Mouse (Mus musculus) layer of hippocampus, adult 8-10 months (tissue): ENCODE measurements around the gene Rsad1. TPM values are rescaled to one million over a fixed set of nuclear protein-coding genes. Genes with fewer than 3 reads are reported as not detected.
A peak's percentile ranks its signal among the peaks of the same experiment; 100 is the strongest.

Experiments used
- DNase-seq, 2 experiments: peaks; one replicate each; pipeline ENCODE4 v3.0.0; 2022; ENCODE audit warnings: low spot score in 2 of 2
- total RNA-seq, 4 experiments: library from RNA; stranded (reverse); gene quantifications; 2 replicates each; pipeline ENCODE4 v1.2.4; 2022

Gene Rsad1
- total RNA-seq, result 10 to 100 TPM; 12.3 to 14.5 (median 12.6) TPM

GRCm38 (mm10) chr11:94548888-94549690, at the start of gene Rsad1:
Gene Rsad1 (minus strand): TSS chr11:94549255.
- peak; percentile 92 to 97 for DNase-seq

GRCm38 (mm10) chr11:94598437-94599120, 49.5 kb upstream of the Rsad1 start:
- no peak for DNase-seq

- peak in 1 of 2 experiments; percentile 11 for DNase-seq
Measured at GRCm38 (mm10) chr11:94597319-94597718, 48.3 kb upstream of the Rsad1 start.

GRCm38 (mm10) chr11:94596311-94596852, 47.3 kb upstream of the Rsad1 start:
- no peak for DNase-seq

DNA sequence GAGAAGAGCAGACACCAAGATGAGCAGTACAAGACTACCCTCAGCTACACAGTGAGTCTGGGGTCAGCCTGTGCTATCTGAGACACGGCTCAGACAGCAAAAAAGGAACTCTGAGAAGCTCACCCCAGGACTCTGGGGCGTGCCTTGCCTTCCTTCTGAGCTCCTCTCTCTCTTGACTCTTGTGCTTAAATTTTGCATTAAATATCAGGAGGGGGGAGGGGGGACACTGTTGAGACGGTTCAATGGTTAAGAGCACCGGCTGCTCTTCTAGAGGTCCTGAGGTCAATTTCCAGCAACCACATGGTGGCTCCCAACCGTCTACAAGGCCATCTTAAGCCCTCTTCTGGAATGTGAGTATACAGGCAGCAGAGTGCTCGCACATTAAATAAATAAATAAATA, 38.5 kb upstream of the Rsad1 start:
- no peak for DNase-seq

- no peak for DNase-seq
Measured at GRCm38 (mm10) chr11:94585091-94585490, 36.0 kb upstream of the Rsad1 start.

DNA sequence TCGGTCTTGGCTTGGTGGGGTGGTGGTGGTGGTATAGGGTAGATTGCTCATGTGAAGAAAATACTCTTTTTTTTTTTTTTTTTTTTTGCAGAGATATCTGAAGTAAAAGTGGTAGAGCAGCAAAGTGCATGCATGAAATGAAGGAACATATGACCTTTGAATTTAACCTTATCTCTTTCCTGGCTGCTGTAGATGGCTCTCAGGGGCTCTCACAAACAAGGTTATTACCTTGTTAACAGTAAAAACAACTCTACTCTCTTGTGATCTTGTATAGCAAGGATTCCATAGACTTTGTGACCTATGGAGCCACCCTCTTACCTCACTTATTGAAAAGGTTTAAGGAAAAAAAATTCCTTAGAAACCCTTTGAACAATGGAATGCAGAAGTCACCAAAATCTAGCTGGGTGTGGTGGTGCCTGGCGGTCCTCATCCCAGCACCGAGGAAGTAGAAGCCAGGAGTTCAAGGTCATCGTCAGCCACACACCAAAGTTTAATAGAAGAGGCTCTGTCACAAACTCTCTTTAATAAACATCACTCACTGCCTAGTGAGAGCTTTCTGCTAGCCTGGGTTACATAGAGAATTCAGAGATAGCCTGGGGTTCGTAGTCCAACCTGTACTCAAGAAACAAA, 31.2 kb upstream of the Rsad1 start:
- no peak for DNase-seq

DNA sequence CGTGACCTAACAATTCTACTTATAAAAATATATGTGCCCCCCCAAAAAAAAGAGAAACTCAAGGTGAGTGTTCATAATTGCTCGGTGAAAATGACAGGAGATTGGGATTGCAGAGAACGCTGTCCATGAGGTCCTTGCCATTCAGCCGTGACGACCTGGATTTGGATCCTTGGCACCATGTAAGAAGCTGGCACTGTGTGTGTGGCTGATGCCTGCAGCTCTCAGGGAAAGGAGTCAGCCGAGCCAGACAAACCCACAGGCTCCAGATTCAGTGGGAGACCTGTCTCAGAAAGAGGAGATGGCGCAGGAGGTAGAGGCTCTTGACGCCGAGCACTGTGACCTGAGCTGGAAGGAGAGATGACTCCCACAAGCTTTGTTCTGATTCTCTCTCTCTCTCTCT, 27.3 kb upstream of the Rsad1 start:
- DNase-seq, result no peak

- no peak for DNase-seq
Measured at GRCm38 (mm10) chr11:94575036-94575435, 26.0 kb upstream of the Rsad1 start.

DNA sequence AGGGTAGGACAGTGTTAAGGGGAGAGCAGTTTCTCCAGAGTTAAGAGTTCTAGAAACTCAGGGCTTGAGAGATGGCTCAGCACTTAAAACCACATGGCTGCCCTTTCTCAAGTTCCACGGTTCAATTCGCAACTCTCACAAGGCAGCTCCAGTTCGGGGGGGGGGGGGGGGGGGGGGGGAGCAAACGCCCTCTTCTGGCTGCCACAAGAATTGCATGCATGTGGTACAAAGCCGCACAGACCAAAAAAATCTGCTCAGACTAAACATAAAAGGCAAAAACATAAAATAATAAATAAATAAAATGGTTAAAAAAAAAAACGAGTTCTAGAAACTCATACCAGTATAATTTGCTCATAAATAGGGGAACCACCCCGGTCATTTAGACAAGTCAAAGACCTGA, 25.5 kb upstream of the Rsad1 start:
- no peak for DNase-seq

DNA sequence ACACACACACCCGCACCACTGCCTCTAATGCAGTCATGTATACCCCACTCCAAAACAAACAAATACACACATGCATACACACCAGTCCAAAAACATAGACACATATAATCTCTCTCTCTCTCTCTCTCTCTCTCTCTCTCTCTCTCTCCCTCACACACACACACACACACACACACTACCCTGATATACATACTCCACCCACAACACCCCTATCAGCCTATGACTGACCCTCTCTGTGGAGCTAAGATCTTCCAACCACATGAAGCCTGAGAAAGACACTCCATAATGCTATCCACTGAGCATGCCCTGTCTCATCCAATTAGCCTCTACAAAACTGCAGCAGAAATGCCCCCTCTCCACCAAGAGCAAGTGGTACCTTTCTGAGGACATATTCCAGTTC, 22.8 kb upstream of the Rsad1 start:
- DNase-seq, result no peak

DNA sequence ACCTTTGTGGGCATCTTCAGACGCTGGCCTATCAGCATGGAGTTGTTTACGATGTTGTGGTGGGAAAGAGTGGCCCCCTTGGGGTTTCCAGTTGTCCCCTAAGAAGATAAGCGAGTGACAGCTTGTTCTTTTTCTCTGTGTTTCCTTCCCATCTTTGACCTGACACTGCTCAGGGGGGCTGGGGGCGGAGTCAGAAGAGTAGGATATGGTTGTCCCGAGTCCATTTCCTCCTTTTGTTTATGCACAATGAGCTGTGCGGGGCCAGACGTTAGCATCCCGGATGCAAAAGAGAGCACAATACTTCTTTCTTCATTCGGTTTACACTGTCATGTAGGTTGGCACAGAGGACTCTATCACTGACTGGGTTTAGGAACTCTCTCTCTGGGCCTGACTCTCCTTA, 21.6 kb upstream of the Rsad1 start:
- no peak for DNase-seq

- DNase-seq, result no peak
Measured at GRCm38 (mm10) chr11:94567326-94567725, 18.3 kb upstream of the Rsad1 start.

GRCm38 (mm10) chr11:94566534-94566933, 17.5 kb upstream of the Rsad1 start:
- no peak for DNase-seq

GRCm38 (mm10) chr11:94565151-94565479, 16.1 kb upstream of the Rsad1 start:
- DNase-seq, result no peak

DNA sequence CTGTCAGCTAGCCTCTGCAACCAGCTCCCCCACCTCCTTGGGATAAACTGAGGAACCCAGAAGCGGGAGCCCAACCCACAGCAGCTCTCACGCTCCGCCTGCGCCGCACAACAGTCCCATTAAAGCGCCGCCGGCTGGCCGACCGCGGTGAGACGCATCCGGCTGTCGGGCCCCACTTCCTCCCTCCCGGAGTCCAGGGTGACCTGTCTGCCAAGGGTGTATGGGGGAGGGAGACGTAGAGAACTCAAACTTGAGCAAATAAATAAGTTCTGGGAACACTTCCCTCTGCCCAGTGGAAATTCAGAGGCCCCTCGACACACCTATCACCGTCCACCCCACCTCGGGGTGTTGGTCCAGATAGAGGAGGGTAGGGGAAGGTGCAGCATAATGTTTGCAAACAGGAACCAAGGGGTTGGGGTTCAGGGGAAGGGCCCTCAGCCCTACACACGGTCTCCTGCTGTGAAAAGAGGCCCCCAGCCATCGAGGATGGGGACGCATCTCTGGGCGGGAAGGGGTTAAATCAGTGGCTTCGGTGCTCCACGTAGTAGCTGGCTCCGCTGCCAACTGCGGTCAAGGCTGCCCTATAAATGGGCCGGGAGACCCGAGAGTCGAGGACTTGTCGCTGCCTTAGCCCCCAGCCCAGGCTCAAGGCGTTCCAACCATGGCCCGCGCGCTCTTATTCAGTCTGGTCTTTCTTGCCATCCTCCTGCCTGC, 15.5 kb upstream of the Rsad1 start, which contains the start of gene Chad:
Gene Chad (plus strand): TSS at position 611 of the 714 bp plus-strand sequence.
- no peak for DNase-seq

DNA sequence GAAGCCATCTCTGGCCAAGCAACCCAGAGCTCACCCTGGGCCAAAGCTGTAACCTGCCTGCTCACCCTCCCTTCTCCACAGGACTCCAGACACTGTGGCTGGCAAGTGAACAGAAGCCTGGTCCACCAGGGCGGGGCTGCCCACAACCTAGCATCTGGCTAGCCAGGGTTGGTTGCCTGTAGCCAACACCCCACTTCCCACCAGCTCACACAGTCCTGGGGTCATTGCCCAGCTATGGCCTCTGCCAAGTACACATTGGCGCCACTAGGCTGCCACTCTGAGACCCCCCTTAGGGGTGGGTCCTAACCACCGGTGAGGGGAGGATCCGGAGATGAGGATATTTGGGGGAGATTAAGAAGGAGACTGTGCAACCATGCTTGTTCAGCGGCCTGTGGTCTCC, 14.8 kb upstream of the Rsad1 start:
- DNase-seq, result no peak

DNA sequence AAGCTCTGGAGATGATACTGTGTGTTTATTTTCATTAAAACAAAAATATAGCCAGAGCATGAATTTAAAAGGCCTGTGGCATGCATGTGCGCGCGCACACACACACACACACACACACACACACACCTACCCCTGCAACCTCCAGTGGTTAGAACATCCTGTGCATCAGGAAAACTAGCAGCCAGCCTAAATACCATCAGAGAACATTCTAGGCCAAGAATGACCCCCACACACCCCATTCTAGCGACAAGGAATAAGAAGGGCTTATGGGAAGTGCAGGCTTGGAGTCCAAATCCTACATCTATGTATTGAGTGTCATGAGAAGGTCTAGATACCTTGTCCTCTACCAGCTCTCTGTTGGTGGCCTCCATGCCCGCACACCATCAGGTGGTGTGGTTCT, 14.3 kb upstream of the Rsad1 start:
- DNase-seq, result no peak

DNA sequence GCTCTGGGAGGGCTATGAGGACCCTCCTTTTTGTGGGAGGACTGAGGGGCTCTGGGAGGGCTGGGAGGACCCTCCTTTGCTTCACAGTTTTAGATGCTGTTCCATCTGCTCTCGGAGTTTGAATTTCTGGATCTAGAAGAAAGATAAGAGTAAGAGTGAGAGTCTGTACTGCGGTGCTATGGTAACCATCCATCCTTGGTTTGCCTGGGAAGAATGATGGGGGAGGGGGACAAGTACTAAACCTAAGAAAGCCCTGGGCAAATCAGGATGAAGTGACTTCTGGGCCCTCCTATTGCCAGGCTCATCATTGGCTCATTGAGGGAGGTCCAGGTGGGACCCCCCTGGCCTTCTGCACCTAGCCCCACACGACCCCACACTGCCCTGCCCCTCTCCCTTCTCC, 9.2 kb upstream of the Rsad1 start:
- no peak for DNase-seq

DNA sequence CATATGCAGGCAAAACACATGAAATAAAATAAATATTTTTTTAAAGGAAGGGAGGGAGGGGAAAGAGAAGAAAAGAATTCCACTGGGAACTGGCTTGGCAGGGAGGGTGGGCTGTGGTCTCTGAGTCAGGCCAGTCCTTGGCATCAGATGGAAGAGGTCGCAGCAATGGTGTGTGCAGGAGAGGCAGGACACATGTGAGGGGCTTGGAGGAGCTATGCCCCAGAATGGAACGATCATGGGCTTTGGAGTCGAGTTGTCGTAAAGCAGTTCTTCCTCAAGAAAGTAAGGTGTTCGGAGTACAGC, 1.3 kb upstream of the Rsad1 start:
- DNase-seq, result no peak

DNA sequence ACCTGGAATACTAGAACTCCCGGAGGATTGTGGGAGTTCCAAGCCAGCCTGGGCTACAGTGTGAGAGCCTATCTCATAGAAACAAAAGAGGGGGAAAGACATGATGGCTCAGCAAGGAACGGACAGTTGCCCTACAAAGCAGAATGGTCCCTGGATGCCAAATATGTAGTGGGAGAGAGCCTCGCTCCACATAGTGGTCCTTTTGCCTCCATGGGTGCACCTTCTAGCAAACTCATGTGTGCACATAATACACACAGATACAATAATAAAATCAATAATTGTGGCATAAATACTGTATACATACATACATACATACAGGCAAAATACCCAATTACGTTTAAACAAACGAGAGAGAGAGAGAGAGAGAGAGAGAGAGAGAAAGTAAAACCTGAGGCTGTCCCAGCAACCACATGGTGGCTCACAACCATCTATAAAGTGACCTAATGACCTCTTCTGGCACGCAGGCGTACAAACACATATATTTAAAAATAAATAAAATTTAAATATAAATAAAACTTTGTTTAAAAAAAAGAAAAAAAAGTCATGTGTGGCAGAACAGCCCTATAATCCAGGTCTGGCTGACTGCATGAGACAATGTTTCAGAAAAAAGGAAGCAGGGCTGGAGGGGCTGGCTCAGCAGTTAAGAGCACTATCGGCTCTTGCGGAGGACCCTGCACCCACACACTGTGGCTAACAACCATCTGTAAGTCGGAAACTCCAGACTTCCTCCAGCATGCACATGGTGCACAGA, 811 bp upstream of the Rsad1 start:
- DNase-seq, result peak; percentile 52
